Mouse (Mus musculus) neutrophil, adult 5-6 weeks (primary cell): ENCODE results near the gene 2010109A12Rik. TPM values are rescaled to one million over a fixed set of nuclear protein-coding genes. Genes with fewer than 3 reads are reported as not detected.

Experiments
- ATAC-seq: fragments of 151-379, 151-347 bp; 2 replicates; pipeline ENCODE4 v1.8.0; 2017; ENCODE audit warnings: mild to moderate bottlenecking, moderate TSS enrichment; ENCODE audit not compliant: insufficient number of reproducible peaks, poor library complexity, low FRiP score, severe bottlenecking; ENCODE audit errors: extremely low read depth
- total RNA-seq: library from RNA; stranded (forward); fragments of 200-1000 nt; gene quantifications from 2 replicates; pipeline ENCODE4 v1.2.3, GENCODE M21; 2017

The 2010109A12Rik gene
- total RNA-seq, 1 experiment from 2014 or later = 7.2 TPM

GRCm38 (mm10) chr5:93221661-93222060 lies 15.3 kb downstream of the 2010109A12Rik start:
- no peak for ATAC-seq

GRCm38 (mm10) chr5:93224549-93224948 lies 18.2 kb downstream of the 2010109A12Rik start:
- ATAC-seq = no peak

GRCm38 (mm10) chr5:93227157-93227556 lies 20.8 kb downstream of the 2010109A12Rik start:
- ATAC-seq = no peak

- ATAC-seq = peak; percentile 51; the same call in 1 of the 2 replicates
Measured at GRCm38 (mm10) chr5:93229527-93229926, 23.2 kb downstream of the 2010109A12Rik start.

- no peak for ATAC-seq
Measured at GRCm38 (mm10) chr5:93231721-93232120, 25.4 kb downstream of the 2010109A12Rik start.

DNA sequence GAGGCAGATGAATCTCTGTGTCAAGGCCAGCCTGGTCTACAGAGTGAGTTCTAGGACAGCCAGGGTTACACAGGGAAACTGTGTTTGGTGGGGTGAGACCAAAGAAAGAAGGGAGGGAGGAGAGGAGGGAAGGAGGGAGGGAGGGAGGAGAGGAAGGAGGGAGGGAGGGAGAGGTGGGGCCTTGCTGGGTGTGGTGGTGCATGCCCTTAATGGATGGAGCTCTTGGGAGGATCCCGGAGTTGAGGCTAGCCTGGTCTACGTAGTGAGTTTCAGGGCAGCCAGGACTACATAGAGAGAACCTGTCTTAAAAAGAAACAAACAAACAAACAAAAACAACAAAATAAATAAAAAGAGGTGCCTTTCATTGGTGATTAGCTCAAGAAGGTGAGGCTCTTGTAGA lies 26.5 kb downstream of the 2010109A12Rik start:
- no peak for ATAC-seq

GRCm38 (mm10) chr5:93234130-93234529 lies 27.8 kb downstream of the 2010109A12Rik start:
- peak; percentile 58; the same call in 1 of the 2 replicates for ATAC-seq

GRCm38 (mm10) chr5:93234605-93235004 lies 28.3 kb downstream of the 2010109A12Rik start:
- ATAC-seq = no peak

DNA sequence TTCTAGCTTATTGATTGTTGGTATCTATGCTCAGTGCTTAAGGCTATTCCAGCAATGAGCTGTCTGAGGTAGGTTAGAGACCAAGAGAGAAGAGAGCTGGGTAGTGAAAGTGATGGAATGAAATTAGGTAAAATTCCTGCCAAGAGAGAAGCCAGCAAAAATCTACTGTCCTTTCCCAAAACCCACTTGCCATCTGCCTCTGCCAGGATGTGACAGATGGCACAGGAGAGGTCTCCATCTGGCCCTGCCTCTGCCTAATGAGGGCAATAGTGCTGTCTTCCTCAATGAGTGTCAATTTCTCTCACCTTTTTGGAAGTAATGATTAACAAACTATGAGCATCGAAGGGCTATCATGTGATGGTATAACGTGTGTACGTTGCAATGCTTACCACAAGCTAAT lies 29.6 kb downstream of the 2010109A12Rik start:
- no peak for ATAC-seq

DNA sequence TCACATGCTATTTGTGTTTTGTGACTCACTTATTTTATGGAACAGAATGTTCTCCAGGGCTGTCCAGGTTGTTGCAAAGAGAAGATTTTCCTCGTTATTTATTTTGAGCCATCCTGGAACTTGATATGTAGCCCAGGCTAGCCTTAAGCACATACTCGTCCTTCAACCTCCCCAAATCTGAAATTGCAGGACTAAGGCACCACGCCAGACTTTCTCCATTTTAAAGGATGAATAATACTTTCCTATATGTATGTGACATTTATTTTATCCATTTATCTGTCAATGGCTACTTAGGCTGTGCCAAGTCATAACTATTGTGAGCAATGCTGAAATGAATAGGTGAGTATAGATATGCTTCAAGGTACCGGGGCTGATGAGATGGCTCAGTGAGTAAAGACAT lies 30.2 kb downstream of the 2010109A12Rik start:
- no peak for ATAC-seq

- peak; percentile 61; the same call in 1 of the 2 replicates for ATAC-seq
Measured at GRCm38 (mm10) chr5:93239590-93240544, 33.5 kb downstream of the 2010109A12Rik start.

DNA sequence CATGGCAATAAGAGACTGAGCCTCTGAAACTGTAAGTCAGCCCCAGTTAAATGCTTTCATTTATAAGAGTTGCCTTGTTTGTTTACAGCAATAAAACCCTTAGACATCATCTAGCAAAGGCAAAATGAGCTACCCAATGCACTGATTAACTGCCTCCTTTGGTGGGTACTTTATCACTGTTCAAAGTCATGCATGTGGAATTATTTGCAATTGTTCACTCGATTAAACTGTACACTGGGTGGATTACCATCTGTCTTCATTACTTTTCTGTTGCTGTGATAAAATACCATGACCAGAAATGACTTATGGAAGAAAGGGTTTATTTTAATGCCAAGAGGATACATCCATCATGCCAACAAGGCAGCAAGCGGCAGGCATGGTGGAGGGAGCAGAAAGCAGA lies 39.0 kb downstream of the 2010109A12Rik start:
- ATAC-seq = no peak

DNA sequence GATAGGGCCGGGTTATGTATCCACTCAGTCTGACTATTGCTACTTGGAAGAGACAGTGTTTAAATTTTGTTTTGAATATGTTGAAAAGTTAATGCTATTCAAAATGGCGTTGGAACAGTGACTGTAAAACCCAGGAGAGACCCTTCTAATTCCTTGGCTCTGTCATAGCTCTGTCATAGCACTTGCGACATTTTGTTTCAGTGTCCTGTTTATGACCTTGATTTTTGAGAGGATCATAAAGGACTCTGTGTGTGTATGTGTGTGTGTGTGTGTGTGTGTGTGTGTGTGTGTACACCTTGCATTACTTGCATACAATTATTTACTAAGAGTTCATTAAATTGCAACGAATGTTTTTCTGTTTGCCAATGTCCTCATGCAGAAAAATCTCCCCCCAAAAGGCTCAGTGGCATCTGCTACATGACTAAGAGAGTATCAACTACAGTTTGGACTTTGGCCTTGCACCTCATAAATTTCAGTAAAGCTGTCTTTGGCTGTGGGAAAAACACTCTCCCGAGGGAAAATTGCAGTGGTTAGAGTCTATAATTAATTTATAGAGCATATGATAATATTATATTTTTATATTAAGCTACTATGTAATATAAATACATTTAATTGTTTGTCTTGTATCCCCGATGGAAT lies 43.7 kb downstream of the 2010109A12Rik start:
- no peak for ATAC-seq

- no peak for ATAC-seq
Measured at GRCm38 (mm10) chr5:93251001-93251760, 44.9 kb downstream of the 2010109A12Rik start.

DNA sequence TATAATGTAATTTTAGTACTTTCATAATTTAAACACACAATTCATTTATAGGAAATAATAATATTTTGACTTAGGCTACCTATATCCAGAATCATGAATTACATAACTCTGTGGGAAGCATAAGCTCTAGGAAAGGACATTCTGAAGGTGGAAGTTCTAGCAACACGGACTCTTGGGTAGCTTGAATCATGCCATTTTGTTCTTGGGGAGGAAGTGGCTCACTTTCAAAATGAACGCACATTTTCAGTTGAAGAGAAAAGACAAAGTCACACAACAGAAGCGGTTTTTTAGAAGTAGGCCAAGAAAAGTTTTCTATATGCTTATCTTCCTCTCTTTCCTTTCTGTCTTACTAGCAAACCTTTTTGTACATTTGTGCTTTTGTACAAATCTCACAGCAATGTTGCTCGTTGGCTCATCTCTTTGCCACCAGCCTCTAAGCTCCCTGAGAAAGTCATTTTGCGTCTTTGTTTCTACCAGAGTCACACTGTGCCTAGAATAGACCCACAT lies 49.5 kb downstream of the 2010109A12Rik start:
- ATAC-seq = no peak

DNA sequence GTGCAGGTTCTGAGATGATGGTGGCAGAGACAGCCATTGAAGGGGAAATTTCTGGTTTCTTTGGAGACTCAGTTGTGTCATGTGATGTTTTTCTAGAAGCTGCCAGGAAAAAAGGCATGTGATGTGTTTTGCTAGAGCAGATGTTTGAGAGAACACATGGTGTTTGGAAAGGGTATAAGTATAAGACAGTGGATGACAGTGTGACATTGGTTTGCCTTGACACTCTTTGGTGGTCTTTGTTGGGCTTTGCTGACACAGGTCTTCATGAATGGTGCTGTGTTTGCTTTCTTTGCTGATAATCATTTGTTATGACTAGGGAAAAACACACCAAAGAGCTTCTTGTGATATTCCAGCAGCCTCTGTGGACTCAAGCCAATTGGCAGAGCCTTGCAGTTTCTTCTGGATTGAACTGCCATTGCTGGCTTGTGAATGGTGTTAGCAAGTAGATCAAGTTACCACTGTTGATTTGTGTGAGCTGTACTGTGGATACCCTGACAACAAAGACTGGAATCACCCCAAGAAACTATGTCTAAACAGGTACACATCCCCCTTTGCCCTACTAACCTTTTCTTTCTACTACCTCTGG lies 50.6 kb downstream of the 2010109A12Rik start:
- no peak for ATAC-seq

DNA sequence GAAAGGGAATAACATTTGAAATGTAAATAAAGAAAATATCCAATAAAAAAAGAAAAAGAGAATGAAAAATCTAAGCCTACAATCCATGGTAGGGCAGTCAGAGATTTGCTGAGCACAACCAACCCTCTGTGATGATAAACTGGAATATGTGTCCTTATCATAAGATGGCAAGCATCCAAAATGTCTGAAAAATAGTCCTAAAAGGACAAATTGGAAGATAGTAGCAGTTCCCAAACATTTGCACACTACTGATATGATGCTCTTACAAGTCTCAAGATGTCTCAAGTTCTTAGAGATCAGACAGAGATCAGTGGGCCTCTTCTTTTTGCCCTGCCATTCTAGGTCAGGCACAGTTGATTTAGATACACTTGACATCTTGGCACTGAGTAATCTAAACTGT lies 53.0 kb downstream of the 2010109A12Rik start:
- ATAC-seq = no peak

GRCm38 (mm10) chr5:93260983-93261382 lies 54.7 kb downstream of the 2010109A12Rik start:
- ATAC-seq = no peak

- ATAC-seq = no peak
Measured at GRCm38 (mm10) chr5:93262751-93263150, 56.4 kb downstream of the 2010109A12Rik start.
